Mouse (Mus musculus): ENCODE results near the gene Lurap1.

- TF ChIP-seq MAFK (IDR thresholded peaks at IDR 0.05; ENCODE audit: insufficient read depth, low read depth, low read length) (no peak), HCFC1 (IDR thresholded peaks at IDR 0.05; ENCODE audit: borderline replicate concordance, insufficient read depth, low read length) (no peak), CHD2 (IDR thresholded peaks at IDR 0.05; ENCODE audit: low read depth, low read length) (no peak), ZC3H11A (IDR thresholded peaks at IDR 0.05; ENCODE audit: borderline replicate concordance, low read depth, low read length) (no peak)
Measured at GRCm38 (mm10) chr4:116173752-116174151, 22.6 kb upstream of the Lurap1 start.
